In the genomic region with DNA sequence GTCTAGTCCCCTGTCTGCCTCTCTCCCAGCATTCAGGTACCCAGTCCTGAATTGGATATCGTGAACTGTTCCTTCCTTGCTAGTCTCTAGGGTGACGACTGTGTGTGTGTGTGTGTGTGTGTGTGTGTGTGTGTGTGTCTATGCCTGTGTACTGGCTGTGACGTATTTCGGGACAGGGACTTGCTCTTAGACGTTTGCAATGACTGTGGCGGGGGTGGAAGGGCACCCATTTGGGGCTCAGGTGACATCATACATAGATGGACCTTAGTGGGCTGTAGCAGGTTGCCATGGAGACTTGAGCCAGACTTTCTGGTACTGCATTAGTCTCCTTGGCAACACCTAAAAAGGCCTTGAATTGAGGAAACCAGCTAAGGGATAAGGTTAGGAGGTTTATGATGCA, we compare ENCODE assay signal across 10 mouse cellular contexts. TPM values are rescaled to one million over a fixed set of nuclear protein-coding genes. Genes with fewer than 3 reads are reported as not detected.
DNase-seq lines count a peak whose midpoint lies in the region; ATAC-seq lines count a peak whose summit lies in the region.
"Had no signal": no experiment of that assay in that cellular context is flagged by ENCODE, and none has a peak within 500 bp of the region (broad histone marks: within the 10 kb centered on the region; RNA-seq: fewer than 3 reads in every experiment).

No protein-coding gene starts in this region.

- peak; percentile 1 to 2 for DNase-seq in kidney, adult 8-10 months
- no peak for DNase-seq in kidney, adult 9 months
- DNase-seq in CD4-positive helper T cell, adult 2 months (ENCODE audit: low read depth, low spot score) = peak; percentile 53
- DNase-seq in induced T-regulatory cell, adult 2 months (ENCODE audit: low read depth) = peak; percentile 64
- DNase-seq in retina, embryonic 14.5 days (ENCODE audit: low spot score) = no peak
- DNase-seq in lung, postnatal 25 days (ENCODE audit: low spot score) = no peak
- DNase-seq: lung, postnatal 36 days had no signal

- peak; percentile 12 for ATAC-seq in CD4-positive, CD25-positive, alpha-beta regulatory T cell, adult 4 months
- no peak for ATAC-seq in megakaryocyte progenitor cell, adult 5-6 weeks (replicated peaks; ENCODE audit: poor library complexity)

RNA-seq across cellular contexts. Expression of a gene that starts 1.4 kb away (rescaled TPM):
- 10 to 100 TPM; 12.1 to 12.8 TPM for polyA plus RNA-seq in CD4-positive, CD25-positive, alpha-beta regulatory T cell, adult 4 months (2017; shearing (Covaris generic))
- total RNA-seq in megakaryocyte progenitor cell, adult 5-6 weeks (2015) = 0.76 and 1.2 TPM in 2 replicates
- total RNA-seq in megakaryocyte progenitor cell, adult 5-6 weeks (2017) = 1.5 and 1.9 TPM in 2 replicates

RNA-seq across cellular contexts. Expression of a gene that starts 8.3 kb away (rescaled TPM):
- not detected for polyA plus RNA-seq in CD4-positive, CD25-positive, alpha-beta regulatory T cell, adult 4 months (2017; shearing (Covaris generic))
- not detected in 2 replicates for total RNA-seq in megakaryocyte progenitor cell, adult 5-6 weeks (2015)
- total RNA-seq in megakaryocyte progenitor cell, adult 5-6 weeks (2017) = not detected in 2 replicates
- polyA plus RNA-seq: embryonic facial prominence, embryonic 12.5 days had no signal

RNA-seq across cellular contexts. Expression of a gene that starts 9.3 kb away (rescaled TPM):
- polyA plus RNA-seq in CD4-positive, CD25-positive, alpha-beta regulatory T cell, adult 4 months (2017; shearing (Covaris generic)) = 100 to 1,000 TPM; 113 to 122 TPM
- 12.0 and 15.7 TPM in 2 replicates for total RNA-seq in megakaryocyte progenitor cell, adult 5-6 weeks (2015)
- 20.7 and 22.1 TPM in 2 replicates for total RNA-seq in megakaryocyte progenitor cell, adult 5-6 weeks (2017)

RNA-seq across cellular contexts. Expression of a gene that starts 41.2 kb away (rescaled TPM):
- polyA plus RNA-seq in CD4-positive, CD25-positive, alpha-beta regulatory T cell, adult 4 months (2017; shearing (Covaris generic)) = 10 to 100 TPM; 21.4 to 28.3 TPM
- total RNA-seq in megakaryocyte progenitor cell, adult 5-6 weeks (2015) = 8.8 and 9.3 TPM in 2 replicates
- 7.2 and 9.2 TPM in 2 replicates for total RNA-seq in megakaryocyte progenitor cell, adult 5-6 weeks (2017)

Comparison
In these comparisons a context has a peak if more than half of its experiments do, and no peak if none do; other contexts are left out.
1. DNase-seq: peak in kidney, adult 8-10 months (2 of 2), CD4-positive helper T cell, adult 2 months (single experiment) and induced T-regulatory cell, adult 2 months (single experiment); none in kidney, adult 9 months (single experiment), retina, embryonic 14.5 days (single experiment) and lung, postnatal 25 days (single experiment).